Mouse (Mus musculus) lung, postnatal 0 days (tissue): ENCODE measurements around the gene Caml. TPM values are rescaled to one million over a fixed set of nuclear protein-coding genes. Genes with fewer than 3 reads are reported as not detected.
A peak's percentile ranks its signal among the peaks of the same experiment; 100 is the strongest.

Experiments
- ATAC-seq: fragments of 200-750 bp; cut with Nextera tagmentation; 2 replicates; pipeline ENCODE4 v1.8.0; 2017; ENCODE audit warnings: moderate library complexity
- DNase-seq: peaks from one replicate; pipeline ENCODE4 v3.0.0-alpha.2; 2016; ENCODE audit warnings: low spot score
- H3K27ac ChIP-seq: fragments of 300-500 bp; sonication (generic); 2 replicates; pipeline ENCODE4 v1.5.1; 2014; ENCODE audit warnings: antibody characterized with exemption, mild to moderate bottlenecking, low read length, mixed read lengths
- H3K27me3 ChIP-seq: fragments of 300-500 bp; sonication (generic); replicated peaks from 2 replicates; pipeline ENCODE4 v1.6.1; 2014; ENCODE audit warnings: low read length, mixed read lengths; ENCODE audit not compliant: insufficient read depth
- H3K36me3 ChIP-seq: fragments of 300-500 bp; sonication (generic); 2 replicates; pipeline ENCODE4 v1.6.1; 2014; ENCODE audit warnings: low read length, mixed read lengths; ENCODE audit not compliant: insufficient read depth
- H3K4me1 ChIP-seq: fragments of 300-500 bp; sonication (generic); 2 replicates; pipeline ENCODE4 v1.6.1; 2014; ENCODE audit warnings: antibody characterized with exemption, low read depth, low read length, mixed read lengths; ENCODE audit not compliant: insufficient read depth
- H3K4me2 ChIP-seq: fragments of 300-500 bp; sonication (generic); replicated peaks from 2 replicates; pipeline ENCODE4 v1.6.1; 2014; ENCODE audit warnings: low read depth, mild to moderate bottlenecking, low read length, moderate library complexity, mixed read lengths
- H3K4me3 ChIP-seq: fragments of 300-500 bp; sonication (generic); 2 replicates; pipeline ENCODE4 v1.5.1; 2014; ENCODE audit warnings: low read depth, low read length
- H3K9ac ChIP-seq: fragments of 300-500 bp; sonication (generic); replicated peaks from 2 replicates; pipeline ENCODE4 v1.6.1; 2014; ENCODE audit warnings: low read depth, mild to moderate bottlenecking
- H3K9me3 ChIP-seq: fragments of 300-500 bp; sonication (generic); 2 replicates; pipeline ENCODE4 v1.6.1; 2016; ENCODE audit warnings: low read length, mixed read lengths
- CTCF ChIP-seq: IDR thresholded peaks from 2 replicates; pipeline ENCODE4 v1.5.1; 2016; ENCODE audit warnings: antibody characterized with exemption, mild to moderate bottlenecking
- EP300 ChIP-seq: IDR thresholded peaks from 2 replicates; pipeline ENCODE4 v1.6.1; 2016; ENCODE audit warnings: antibody characterized with exemption, mild to moderate bottlenecking, control low read depth
- WGBS: fragments of 180-500 bp; shearing (Covaris S2); extraction: QIAGEN DNeasy Blood & Tissue Kit; methylation state at CpG from one replicate; pipeline ENCODE4 v1.1.7; 2014; 5-methylcytosine and 5-hydroxymethylcytosine counted together
- polyA plus RNA-seq: library from polyadenylated mRNA; unstranded; fragments of >200 nt; fragmentation: Nextera tagmentation; extraction: Ambion mirVana; gene quantifications from 2 replicates; pipeline ENCODE4 v1.2.1, GENCODE M21; 2015

Gene Caml
- polyA plus RNA-seq, 1 experiment from 2014 or later: 50.4 TPM

DNA sequence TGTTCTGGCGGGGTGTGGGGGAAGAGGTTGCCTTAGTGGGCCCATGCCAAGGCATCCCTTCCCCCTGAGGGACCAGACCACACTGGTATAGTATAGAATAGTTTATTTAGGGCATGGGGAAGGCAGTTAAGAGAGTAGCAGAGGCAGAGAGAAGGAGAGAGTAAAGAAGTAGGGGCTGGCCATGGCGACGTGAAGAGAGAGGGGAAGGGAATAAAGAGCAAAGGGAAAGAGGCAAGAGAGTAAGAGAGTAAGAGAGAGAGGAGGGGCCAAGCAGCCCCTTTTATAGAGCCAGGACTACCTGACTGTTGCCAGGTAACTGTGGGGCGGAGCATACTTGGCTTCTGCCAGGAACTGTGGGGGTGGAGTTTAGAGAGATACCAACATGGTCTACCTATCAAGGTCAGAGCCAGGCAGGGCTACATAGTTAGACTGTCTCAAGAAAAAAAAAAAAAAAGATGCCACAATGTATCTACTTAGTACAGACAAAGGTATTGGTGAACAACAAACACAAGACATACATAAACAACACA is 30.8 kb upstream of the Caml start:
- no peak for TF ChIP-seq CTCF
- no peak for TF ChIP-seq EP300
- ATAC-seq: no peak
- no peaks in the 10 kb centered on the region for H3K9me3 ChIP-seq
- WGBS: 74% methylated on average over 4 of the region's 4 CpGs
- DNase-seq: no peak
- no peaks in the 10 kb centered on the region for H3K27me3 ChIP-seq
- peaks cover 12% of the 10 kb centered on the region; the same call in 1 of the 2 replicates for H3K36me3 ChIP-seq
- H3K4me2 ChIP-seq: no peak overlapping the region
- H3K4me3 ChIP-seq: no peak overlapping the region
- H3K9ac ChIP-seq: no peak overlapping the region
- peaks cover 3% of the 10 kb centered on the region; the same call in 1 of the 2 replicates for H3K4me1 ChIP-seq
- no peak overlapping the region for H3K27ac ChIP-seq

DNA sequence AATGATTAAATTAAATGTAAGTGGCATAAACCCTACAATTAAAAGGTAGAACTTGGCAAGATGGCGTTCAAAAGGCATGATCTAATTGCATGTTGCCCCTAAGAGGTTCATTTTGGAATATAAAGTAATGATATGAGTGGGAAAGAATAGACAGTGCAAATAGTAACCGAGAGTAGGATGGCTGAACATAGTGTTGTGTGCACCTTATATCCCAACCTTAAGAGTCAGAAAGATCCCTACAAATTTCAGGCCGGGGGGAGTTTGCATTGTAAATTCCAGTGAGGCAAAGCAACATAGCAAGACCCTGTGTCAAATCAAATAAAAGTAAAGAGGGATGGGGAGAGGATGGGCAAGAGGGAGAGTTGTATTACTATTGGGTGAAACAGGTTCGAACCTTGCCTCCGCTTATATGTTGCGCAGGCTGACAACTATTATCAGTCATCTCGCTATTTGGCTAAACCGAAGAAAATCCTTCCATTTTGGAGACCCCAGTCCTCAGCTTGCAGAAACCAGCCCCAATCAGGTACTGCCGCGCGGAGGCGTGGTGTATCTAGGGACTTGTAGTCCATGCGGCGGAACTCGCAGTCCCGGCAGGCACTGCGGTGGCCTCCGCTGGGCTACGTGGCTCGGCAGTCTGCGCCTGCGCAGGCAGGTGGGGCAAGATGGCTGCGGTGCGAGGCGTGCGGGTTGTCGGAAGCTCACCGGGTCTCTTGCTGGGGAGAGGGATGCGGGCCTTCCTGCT is 30.1 kb upstream of the Caml start:
- TF ChIP-seq EP300: no peak
- TF ChIP-seq CTCF: peak; percentile 33; the same call in 1 of the 2 replicates

DNA sequence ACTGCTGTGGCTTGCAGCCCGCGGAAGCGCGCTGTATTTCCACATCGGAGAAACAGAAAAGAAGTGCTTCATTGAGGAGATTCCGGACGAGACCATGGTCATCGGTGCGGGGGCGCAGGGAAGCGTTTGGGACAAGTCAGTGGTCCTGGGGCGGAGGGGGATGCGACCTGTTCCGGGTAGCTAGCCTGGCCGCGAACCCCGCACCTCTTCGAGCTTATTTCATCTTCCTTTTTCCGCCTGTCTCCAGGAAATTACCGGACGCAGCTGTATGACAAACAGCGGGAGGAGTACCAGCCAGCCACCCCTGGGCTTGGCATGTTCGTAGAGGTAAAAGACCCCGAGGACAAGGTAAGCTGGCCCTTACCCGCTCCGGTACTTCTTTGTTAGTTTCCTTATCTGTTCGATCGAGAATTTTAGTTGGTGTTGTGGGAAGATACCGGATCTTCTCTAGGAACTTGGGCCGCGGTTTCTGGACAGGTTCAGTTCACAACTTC is 29.5 kb upstream of the Caml start:
- Histone ChIP-seq H3K9ac (peak overlapping the region; percentile 83), H3K9me3 (no peaks in the 10 kb centered on the region), H3K4me1 (peaks cover 3% of the 10 kb centered on the region; the same call in 1 of the 2 replicates), H3K27ac (peak overlapping the region; percentile 38), H3K36me3 (peaks cover 16% of the 10 kb centered on the region; the same call in 1 of the 2 replicates), H3K27me3 (no peaks in the 10 kb centered on the region), H3K4me3 (peak overlapping the region; percentile 87), H3K4me2 (peak overlapping the region; percentile 81)
- no peak for TF ChIP-seq CTCF
- TF ChIP-seq EP300: no peak
- ATAC-seq: peak; percentile 49
- DNase-seq: peak; percentile 10
- under 1% methylated on average over 31 of the region's 31 CpGs for WGBS

More for the DNA sequence above, 30.1 kb upstream of the Caml start:
- Histone ChIP-seq H3K9ac (peak overlapping the region; percentile 83), H3K4me1 (peaks cover 3% of the 10 kb centered on the region; the same call in 1 of the 2 replicates), H3K36me3 (peaks cover 16% of the 10 kb centered on the region; the same call in 1 of the 2 replicates), H3K27me3 (no peaks in the 10 kb centered on the region), H3K9me3 (no peaks in the 10 kb centered on the region), H3K27ac (peak overlapping the region; percentile 38), H3K4me3 (peak overlapping the region; percentile 87), H3K4me2 (peak overlapping the region; percentile 81)
- ATAC-seq (peak; percentile 99), DNase-seq (peak; percentile 96)
- WGBS: 5% methylated on average over 29 of the region's 29 CpGs

GRCm38 (mm10) chr13:55595375-55595774 is 27.4 kb upstream of the Caml start:
- Histone ChIP-seq H3K36me3 (peaks cover 16% of the 10 kb centered on the region; the same call in 1 of the 2 replicates), H3K9me3 (no peaks in the 10 kb centered on the region), H3K9ac (no peak overlapping the region), H3K4me3 (no peak overlapping the region), H3K27ac (no peak overlapping the region), H3K27me3 (no peaks in the 10 kb centered on the region), H3K4me2 (no peak overlapping the region), H3K4me1 (peaks cover 3% of the 10 kb centered on the region; the same call in 1 of the 2 replicates)
- no peak for ATAC-seq
- TF ChIP-seq EP300: no peak
- TF ChIP-seq CTCF: no peak
- no peak for DNase-seq
- 89% methylated on average over 12 of the region's 12 CpGs for WGBS

DNA sequence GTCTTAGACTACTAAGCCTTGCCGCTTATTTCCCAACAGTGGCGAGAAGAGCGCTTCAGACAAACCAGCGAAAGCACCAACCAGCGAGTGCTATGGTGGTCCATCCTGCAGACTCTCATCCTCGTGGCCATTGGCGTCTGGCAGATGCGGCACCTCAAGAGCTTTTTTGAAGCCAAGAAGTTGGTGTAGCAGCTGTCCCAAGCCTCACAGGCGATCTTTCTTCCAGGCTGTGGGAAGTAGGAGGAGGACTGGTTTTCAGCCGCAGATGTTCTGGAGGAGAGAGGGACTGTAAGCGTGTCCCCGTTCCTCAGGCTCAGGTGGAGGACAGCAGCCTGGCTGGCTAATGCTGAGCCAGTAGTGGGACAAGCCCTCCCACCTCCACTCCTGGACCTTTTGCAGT is 26.0 kb upstream of the Caml start:
- peaks cover 3% of the 10 kb centered on the region; the same call in 1 of the 2 replicates for H3K4me1 ChIP-seq
- H3K9ac ChIP-seq: no peak overlapping the region
- ATAC-seq (no peak), DNase-seq (no peak)
- TF ChIP-seq EP300: no peak
- TF ChIP-seq CTCF: no peak
- H3K9me3 ChIP-seq: no peaks in the 10 kb centered on the region
- no peaks in the 10 kb centered on the region for H3K27me3 ChIP-seq
- H3K36me3 ChIP-seq: peaks cover 16% of the 10 kb centered on the region; the same call in 1 of the 2 replicates
- 91% methylated on average over 12 of the region's 12 CpGs for WGBS
- no peak overlapping the region for H3K4me2 ChIP-seq
- H3K4me3 ChIP-seq: no peak overlapping the region
- H3K27ac ChIP-seq: no peak overlapping the region
